Mouse (Mus musculus) liver, adult 2 months (tissue): Measurements from ENCODE around the gene Gm10053.

Source experiments
- CTCF ChIP-seq: fragments of 200-500 bp; IDR thresholded peaks from 2 replicates; pipeline ENCODE4 v1.5.1; 2011; ENCODE audit warnings: low read depth, low read length, control low read depth
- POLR2A ChIP-seq: fragments of 200-500 bp; IDR thresholded peaks from 2 replicates; pipeline ENCODE4 v1.6.1; 2011; ENCODE audit warnings: low read length, control low read depth; ENCODE audit not compliant: insufficient read depth; ENCODE audit errors: extremely low read depth

GRCm38 (mm10) chr19:24881237-24881636 is 5.8 kb downstream of the Gm10053 start:
- no peak for TF ChIP-seq POLR2A
- TF ChIP-seq CTCF = no peak
